Mouse (Mus musculus) heart, adult 2 months (tissue): Measurements from ENCODE around the gene Pum1.

Experiments
- CTCF ChIP-seq: fragments of 200-600 bp; IDR thresholded peaks from 2 replicates; pipeline ENCODE4 v1.8.1; 2022; ENCODE audit warnings: antibody characterized with exemption, mild to moderate bottlenecking, moderate library complexity
- EP300 ChIP-seq: fragments of 200-500 bp; IDR thresholded peaks from 2 replicates; pipeline ENCODE4 v1.6.1; 2011; ENCODE audit warnings: low read depth, low read length, control low read depth; ENCODE audit not compliant: insufficient read depth
- POLR2A ChIP-seq: fragments of 200-500 bp; IDR thresholded peaks from 2 replicates; pipeline ENCODE4 v1.6.1; 2011; ENCODE audit warnings: mild to moderate bottlenecking, low read depth, low read length, control low read depth; ENCODE audit not compliant: insufficient read depth

DNA sequence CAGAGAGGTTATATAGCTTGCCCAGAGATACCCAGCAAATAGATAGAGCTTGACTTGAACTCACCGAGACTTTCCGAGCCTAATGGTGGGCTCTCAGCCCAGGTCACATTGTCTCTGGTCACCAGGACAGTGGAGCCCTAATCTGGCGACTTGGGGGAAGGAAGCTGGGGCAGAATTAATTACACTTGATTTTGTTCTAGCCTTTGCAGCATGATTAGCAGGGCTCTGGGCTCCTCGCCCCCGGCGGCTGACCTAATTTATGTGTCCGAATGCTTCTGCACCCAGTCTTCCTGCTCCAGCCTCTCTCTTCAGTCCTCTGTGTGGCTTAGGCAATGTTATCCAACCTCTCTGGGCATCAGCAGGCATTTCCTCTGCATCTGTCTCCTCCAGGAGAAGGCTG is 148.3 kb downstream of the Pum1 start:
- TF ChIP-seq EP300, result no peak
- no peak for TF ChIP-seq CTCF
- no peak for TF ChIP-seq POLR2A
